Mouse (Mus musculus): ENCODE measurements around the gene Hagh. TPM values are rescaled to one million over a fixed set of nuclear protein-coding genes. Genes with fewer than 3 reads are reported as not detected.

Gene Hagh
- total and polyA plus RNA-seq, 2 experiments from 2014 or later, result 61.6 to 62.8 TPM

DNA sequence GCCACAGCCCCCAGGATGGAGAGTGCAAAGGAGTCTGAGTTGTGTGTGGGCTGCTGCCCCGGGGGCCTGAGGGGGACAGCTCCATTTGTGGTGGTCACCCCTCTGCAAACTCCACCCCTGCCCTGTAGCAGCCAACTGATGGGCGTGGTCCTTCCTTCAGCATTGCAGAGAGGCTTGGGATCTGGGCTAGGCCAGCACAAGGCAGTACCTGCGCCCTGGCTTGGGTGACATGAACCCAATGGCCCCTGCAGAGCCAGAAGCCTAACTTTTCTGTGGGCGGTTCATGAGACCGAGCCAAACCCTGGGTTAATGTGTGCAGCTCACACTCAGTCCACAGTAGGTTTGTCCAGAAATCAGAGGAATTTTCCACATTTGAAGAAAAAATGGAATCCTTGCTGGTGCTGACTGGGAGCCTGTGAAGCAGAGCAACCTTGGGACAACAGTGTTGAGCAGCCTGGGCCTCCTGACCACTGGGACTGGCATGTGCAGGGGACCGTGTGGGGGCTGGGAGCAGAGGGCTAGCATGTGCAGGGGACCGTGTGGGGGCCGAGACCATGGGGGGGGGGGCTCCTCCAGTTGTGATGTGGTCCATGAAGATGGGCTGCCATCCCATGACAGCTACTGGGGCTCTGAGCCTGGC lies 18.0 kb downstream of the Hagh start:
- DNase-seq (no peak), ATAC-seq (no peak)
- no peak for TF ChIP-seq CTCF (IDR thresholded peaks at IDR 0.05; ENCODE audit: low read depth)
- 89% methylated on average over 8 of the region's 8 CpGs for WGBS
- H3K4me3 ChIP-seq (ENCODE audit: low read depth, low read length), result no peak overlapping the region
- H3K4me2 ChIP-seq (ENCODE audit: low read depth), result no peak overlapping the region
- no peaks in the 10 kb centered on the region for H3K27me3 ChIP-seq (ENCODE audit: insufficient read depth, low read length)
- H3K9me3 ChIP-seq (ENCODE audit: low read length), result no peaks in the 10 kb centered on the region
- H3K4me1 ChIP-seq (ENCODE audit: insufficient read depth), result no peaks in the 10 kb centered on the region
- peaks cover 64% of the 10 kb centered on the region for H3K36me3 ChIP-seq (ENCODE audit: insufficient read depth)
- H3K27ac ChIP-seq (ENCODE audit: low read depth, low read length), result no peak overlapping the region
- H3K9ac ChIP-seq, result no peak overlapping the region

GRCm38 (mm10) chr17:24858967-24859366 lies 19.0 kb downstream of the Hagh start:
- no peaks in the 10 kb centered on the region for H3K9me3 ChIP-seq (ENCODE audit: low read length)
- H3K4me2 ChIP-seq (ENCODE audit: low read depth), result no peak overlapping the region
- ATAC-seq (peak; percentile 61), DNase-seq (no peak)
- WGBS, result 78% methylated on average over 6 of the region's 6 CpGs
- peaks cover 65% of the 10 kb centered on the region for H3K36me3 ChIP-seq (ENCODE audit: insufficient read depth)
- no peaks in the 10 kb centered on the region for H3K27me3 ChIP-seq (ENCODE audit: insufficient read depth, low read length)
- no peak for TF ChIP-seq CTCF (IDR thresholded peaks at IDR 0.05; ENCODE audit: low read depth)
- no peaks in the 10 kb centered on the region for H3K4me1 ChIP-seq (ENCODE audit: insufficient read depth)
- no peak overlapping the region for H3K4me3 ChIP-seq (ENCODE audit: low read depth, low read length)
- H3K9ac ChIP-seq, result no peak overlapping the region
- no peak overlapping the region for H3K27ac ChIP-seq (ENCODE audit: low read depth, low read length)

DNA sequence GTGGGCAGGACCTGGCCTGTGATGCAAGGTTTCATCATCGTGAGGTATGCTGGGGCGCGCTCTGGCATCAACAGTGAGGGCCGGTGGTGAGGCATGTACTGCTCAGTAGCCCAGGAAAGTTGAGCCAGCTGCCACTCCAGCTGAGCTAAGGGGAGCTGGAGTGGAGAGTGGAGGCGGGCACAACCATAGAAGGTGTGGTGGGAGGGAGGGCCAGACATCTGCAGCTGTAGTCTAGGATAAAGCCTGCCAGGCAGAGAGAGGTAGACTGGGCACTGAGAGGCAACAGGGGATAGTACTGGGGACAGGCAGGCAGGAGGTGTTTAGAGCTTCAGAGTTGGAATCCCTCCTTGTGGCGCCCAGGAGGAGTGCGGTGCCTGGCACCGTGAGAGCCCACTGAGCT lies 20.1 kb downstream of the Hagh start:
- 90% methylated on average over 8 of the region's 8 CpGs for WGBS
- no peak for DNase-seq

GRCm38 (mm10) chr17:24861785-24862184 lies 21.8 kb downstream of the Hagh start:
- ATAC-seq (no peak), DNase-seq (no peak)
- Histone ChIP-seq H3K4me3 (ENCODE audit: low read depth, low read length) (no peak overlapping the region), H3K4me2 (ENCODE audit: low read depth) (no peak overlapping the region), H3K9me3 (ENCODE audit: low read length) (no peaks in the 10 kb centered on the region), H3K27me3 (ENCODE audit: insufficient read depth, low read length) (no peaks in the 10 kb centered on the region), H3K9ac (no peak overlapping the region), H3K27ac (ENCODE audit: low read depth, low read length) (no peak overlapping the region), H3K36me3 (ENCODE audit: insufficient read depth) (peaks cover 49% of the 10 kb centered on the region), H3K4me1 (ENCODE audit: insufficient read depth) (no peaks in the 10 kb centered on the region)
- no peak for TF ChIP-seq CTCF (IDR thresholded peaks at IDR 0.05; ENCODE audit: low read depth)
- 96% methylated on average over 3 of the region's 3 CpGs for WGBS

More for the DNA sequence above, 20.1 kb downstream of the Hagh start:
- Histone ChIP-seq H3K9me3 (ENCODE audit: low read length) (no peaks in the 10 kb centered on the region), H3K4me2 (ENCODE audit: low read depth) (no peak overlapping the region), H3K4me3 (ENCODE audit: low read depth, low read length) (no peak overlapping the region), H3K27ac (ENCODE audit: low read depth, low read length) (no peak overlapping the region), H3K36me3 (ENCODE audit: insufficient read depth) (peaks cover 64% of the 10 kb centered on the region), H3K27me3 (ENCODE audit: insufficient read depth, low read length) (no peaks in the 10 kb centered on the region), H3K4me1 (ENCODE audit: insufficient read depth) (no peaks in the 10 kb centered on the region), H3K9ac (no peak overlapping the region)
- TF ChIP-seq CTCF (IDR thresholded peaks at IDR 0.05; ENCODE audit: low read depth), result no peak
- no peak for ATAC-seq

GRCm38 (mm10) chr17:24865776-24866175 lies 25.8 kb downstream of the Hagh start, which contains the start of gene Igfals:
Gene Igfals (plus strand): TSS chr17:24865997.
- TF ChIP-seq CTCF (IDR thresholded peaks at IDR 0.05; ENCODE audit: low read depth), result no peak
- Histone ChIP-seq H3K4me2 (ENCODE audit: low read depth) (no peak within 1 kb of the TSS), H3K4me3 (ENCODE audit: low read depth, low read length) (no peak within 1 kb of the TSS), H3K9ac (no peak within 1 kb of the TSS), H3K27ac (ENCODE audit: low read depth, low read length) (no peak within 1 kb of the TSS), H3K36me3 (ENCODE audit: insufficient read depth) (peaks cover 35% of the 10 kb centered on the region), H3K4me1 (ENCODE audit: insufficient read depth) (no peaks in the 10 kb centered on the region), H3K27me3 (ENCODE audit: insufficient read depth, low read length) (no peaks in the 10 kb centered on the region), H3K9me3 (ENCODE audit: low read length) (no peaks in the 10 kb centered on the region)
- no peak for DNase-seq
- WGBS, result 91% methylated on average over 8 of the region's 8 CpGs
- no peak for ATAC-seq

GRCm38 (mm10) chr17:24867914-24868313 lies 28.0 kb downstream of the Hagh start:
- WGBS, result 94% methylated on average over 10 of the region's 10 CpGs
- Histone ChIP-seq H3K27ac (ENCODE audit: low read depth, low read length) (no peak overlapping the region), H3K27me3 (ENCODE audit: insufficient read depth, low read length) (no peaks in the 10 kb centered on the region), H3K9ac (no peak overlapping the region), H3K4me3 (ENCODE audit: low read depth, low read length) (no peak overlapping the region), H3K4me2 (ENCODE audit: low read depth) (no peak overlapping the region), H3K9me3 (ENCODE audit: low read length) (no peaks in the 10 kb centered on the region), H3K4me1 (ENCODE audit: insufficient read depth) (no peaks in the 10 kb centered on the region), H3K36me3 (ENCODE audit: insufficient read depth) (peaks cover 17% of the 10 kb centered on the region; the same call in 1 of the 2 replicates)
- no peak for TF ChIP-seq CTCF (IDR thresholded peaks at IDR 0.05; ENCODE audit: low read depth)
- ATAC-seq, result no peak
- no peak for DNase-seq

DNA sequence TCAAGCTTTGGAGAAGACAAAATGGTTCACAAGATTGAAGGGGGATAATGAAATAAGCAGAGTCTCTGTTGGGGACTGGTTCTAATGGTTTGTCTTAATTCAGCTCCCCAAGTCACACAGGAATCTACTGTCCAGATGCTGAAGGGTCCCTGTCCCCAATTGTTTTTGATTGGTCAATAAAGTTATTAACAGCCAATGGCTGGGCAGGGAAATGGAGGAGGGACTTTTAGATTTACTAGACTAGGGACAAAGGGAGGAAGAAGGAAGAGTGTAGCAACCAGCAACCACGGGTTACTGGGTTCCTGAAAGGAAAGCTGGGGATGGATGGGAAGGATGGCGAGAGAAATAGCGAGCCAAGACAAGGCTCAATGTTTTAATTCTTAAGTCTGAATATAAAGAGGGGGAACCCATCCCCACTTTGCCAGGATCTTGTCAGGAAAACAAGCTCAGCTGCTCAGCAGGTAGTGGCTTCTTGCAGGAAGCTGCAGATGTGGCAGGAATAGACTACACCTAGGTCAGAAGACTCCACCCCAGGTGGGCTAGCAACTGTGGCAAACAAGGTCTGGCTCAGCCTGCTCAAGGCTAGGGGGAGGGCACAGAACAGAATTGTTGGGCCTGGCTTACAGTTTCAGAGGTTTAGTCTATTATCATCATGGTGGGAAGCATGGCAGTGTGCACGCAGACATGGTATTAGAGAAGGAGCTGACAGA lies 33.9 kb downstream of the Hagh start:
- Histone ChIP-seq H3K4me1 (ENCODE audit: insufficient read depth) (no peaks in the 10 kb centered on the region), H3K4me2 (ENCODE audit: low read depth) (no peak overlapping the region), H3K27me3 (ENCODE audit: insufficient read depth, low read length) (no peaks in the 10 kb centered on the region), H3K9me3 (ENCODE audit: low read length) (no peaks in the 10 kb centered on the region), H3K9ac (no peak overlapping the region), H3K27ac (ENCODE audit: low read depth, low read length) (no peak overlapping the region), H3K4me3 (ENCODE audit: low read depth, low read length) (no peak overlapping the region), H3K36me3 (ENCODE audit: insufficient read depth) (no peaks in the 10 kb centered on the region)
- DNase-seq (no peak), ATAC-seq (no peak)
- TF ChIP-seq CTCF (IDR thresholded peaks at IDR 0.05; ENCODE audit: low read depth), result no peak
- WGBS, result 40% methylated on average over 4 of the region's 4 CpGs
